Mouse (Mus musculus): Measurements from ENCODE around the gene Nsun3.

The Nsun3 gene

DNA sequence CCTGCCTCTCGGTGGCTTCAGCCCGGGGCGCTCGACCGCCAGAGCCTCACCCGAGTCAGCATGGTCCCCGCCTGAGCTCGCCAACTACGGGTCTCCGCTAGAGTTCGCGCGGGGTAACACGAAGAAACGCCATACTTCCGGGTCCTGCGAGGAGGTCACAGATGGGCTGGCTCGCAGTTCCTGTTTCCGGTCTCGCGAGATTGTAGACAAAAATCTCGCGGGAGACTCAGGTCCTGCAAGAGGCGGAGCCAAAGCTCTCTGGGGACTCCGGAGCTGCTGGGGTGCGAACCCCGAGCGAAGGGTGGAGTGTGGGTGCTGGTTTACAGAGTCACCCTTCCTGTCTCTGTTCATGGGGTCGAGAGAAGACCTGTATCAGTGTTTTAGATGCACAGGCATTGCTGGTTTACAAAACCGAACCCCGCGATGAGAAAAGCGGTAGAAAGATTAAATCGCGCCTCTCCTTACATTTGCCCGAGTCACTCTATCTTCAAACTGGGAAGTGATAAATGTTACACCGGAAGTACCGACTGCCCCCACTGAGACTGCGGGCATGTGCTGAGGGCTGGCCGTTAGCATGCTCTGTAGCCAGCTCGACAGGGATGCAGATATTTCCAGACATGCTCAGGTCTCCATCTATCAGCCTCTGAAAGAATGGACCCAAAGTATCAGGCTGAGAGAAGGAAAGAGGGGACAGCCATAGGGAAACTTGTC, at the start of gene Nsun3:
Gene Nsun3, minus strand, starts transcription at position 198 of the 711 bp plus-strand sequence.
- DNase-seq, result peak; percentile 95 to 97

DNA sequence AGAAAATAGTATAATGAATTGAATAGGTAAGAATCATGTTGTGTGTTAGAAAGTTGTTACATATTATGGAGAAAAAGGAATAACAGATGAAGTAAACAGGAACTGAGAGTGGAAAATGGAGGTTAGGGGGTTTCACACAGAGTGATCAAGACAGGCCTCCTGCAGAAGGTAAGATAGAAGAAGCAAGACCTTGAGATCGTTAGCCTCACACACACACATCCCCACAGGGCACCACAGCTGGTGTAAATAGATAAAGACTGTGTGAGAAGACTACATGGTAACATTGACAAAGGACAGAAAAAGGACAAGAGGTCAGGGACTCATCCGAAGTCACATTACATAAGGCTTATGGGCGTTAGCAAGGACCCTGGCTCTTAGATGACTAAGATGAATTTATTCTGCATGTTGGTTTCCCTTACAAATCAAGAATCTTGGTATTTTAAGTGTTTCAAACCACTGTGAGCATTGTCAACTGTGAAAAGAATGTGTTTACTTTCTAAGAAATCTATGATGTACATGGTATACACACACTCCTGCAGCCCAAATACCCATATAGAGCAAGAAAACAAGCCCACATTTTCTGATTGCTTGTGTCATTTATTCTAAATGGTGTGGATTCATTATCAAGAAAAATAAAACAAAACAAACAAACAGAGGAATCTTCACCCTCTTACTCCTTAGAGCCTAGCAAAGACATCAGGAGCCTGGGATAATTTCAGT, 47.6 kb upstream of the Nsun3 start:
- no peak for DNase-seq

DNA sequence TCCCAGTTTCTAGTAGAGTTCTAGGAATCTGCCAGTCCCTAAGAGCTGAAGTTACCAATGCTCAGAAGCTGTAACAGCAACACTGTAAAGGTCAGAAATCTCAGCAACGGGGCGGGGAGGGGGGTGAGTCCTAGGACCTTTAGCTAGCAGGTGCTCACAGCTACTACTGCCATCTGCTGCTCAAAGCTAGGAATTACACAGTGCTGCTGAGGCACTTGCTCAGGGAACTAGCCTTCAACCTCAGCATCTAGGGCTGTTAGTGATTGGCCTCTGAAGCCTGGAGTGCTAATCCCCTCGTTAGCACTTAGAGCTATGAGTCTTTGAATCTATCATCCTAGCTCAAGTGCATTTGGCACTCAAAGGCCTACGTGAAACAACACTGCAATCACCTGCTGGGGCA, 45.9 kb upstream of the Nsun3 start:
- DNase-seq, result peak; percentile 60 to 68

DNA sequence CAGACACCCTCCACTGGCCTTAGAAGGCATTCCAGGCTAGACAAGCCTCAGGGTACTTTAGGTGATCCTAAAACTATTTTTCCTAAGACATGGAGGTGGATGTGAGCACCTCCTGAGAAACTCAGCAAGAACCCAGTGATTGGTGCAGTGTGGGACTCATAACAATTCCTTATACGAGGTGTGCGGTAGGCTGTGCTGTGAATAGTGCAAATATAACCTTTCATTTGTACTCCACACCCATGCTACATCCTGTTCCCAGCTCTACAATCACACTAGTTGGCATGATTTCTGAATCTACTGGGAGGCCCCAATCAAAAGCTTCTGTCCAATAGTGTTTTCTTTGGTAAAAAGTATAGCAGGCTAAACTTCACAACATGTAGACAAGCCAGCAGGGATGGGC, 45.4 kb upstream of the Nsun3 start:
- no peak for DNase-seq

DNA sequence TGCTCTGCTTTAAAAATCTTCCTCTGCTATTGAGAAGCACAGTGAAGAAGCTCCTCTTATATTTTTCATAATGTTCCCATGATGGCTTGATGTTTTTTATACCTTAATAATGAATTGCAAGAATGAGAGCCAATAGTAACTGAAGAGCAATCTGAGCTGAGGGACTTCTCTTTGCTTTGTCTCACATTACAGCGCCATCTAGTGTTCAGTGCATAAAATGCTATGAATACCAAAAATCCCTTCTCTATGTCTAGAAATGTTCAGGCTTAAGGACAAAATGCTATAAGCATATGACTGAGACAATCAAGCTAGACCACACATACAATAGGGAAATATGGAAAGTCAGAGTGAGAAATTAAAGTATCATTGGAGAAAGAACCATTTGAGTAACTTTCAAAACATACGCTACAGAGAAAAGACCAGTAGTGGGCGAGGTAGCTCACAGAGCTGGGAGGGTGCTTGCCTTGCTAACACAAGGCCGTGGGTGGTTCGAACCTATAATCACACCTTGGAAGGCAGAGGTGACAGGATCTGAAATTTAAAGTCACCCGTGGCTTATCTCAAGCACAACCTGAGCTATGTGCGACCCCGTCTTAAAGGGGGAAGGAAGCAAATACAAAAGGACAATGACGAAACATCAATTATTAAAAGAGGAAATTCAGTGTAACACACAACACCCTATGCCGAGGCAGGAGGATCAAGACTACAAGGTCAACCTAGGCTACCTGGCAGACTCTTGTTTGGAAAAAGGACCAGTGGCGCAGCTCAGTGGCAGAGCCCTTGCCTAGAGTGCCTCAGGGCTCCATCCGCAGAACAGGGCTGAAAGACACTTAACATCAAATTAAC, 39.8 kb upstream of the Nsun3 start:
- DNase-seq, result peak in 1 of 2 experiments; percentile 24

DNA sequence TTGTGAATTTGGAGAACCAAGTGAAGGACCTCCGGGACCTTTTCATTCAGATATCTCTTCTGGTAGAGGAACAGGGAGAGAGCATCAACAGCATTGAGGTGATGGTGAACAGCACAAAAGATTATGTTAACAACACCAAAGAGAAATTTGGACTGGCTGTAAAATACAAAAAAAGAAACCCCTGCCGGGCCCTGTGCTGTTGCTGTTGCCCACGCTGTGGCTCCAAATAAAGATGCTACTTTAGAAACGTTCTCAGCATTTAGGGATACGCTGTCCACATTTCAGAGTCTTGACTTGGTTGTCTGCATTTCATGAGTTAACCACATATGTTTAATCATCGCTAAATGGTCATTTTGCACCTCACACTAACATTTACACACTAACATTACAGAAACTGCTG, 35.9 kb upstream of the Nsun3 start:
- DNase-seq, result no peak

DNA sequence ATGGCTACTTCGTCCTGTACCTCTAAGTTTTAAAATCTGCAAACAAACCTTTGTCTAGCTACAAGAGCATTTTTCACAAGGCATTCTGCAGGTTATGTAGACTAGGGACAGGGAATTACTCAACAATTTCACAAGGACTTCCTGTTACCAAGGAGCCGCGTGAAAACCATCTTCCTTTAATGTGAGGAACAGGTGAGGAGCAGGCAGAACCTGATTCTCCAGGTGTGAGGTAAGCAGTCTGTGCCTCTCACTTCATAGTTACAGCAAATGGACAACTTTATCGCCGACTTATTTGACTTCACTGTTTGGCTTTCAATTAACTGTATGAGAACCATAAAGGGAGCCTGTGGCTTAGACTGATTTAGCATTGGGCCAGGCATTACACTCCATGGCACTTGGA, 27.9 kb upstream of the Nsun3 start, which contains the start of gene Stx19:
Gene Stx19, plus strand, starts transcription at position 186 of the 400 bp plus-strand sequence.
- no peak for DNase-seq

DNA sequence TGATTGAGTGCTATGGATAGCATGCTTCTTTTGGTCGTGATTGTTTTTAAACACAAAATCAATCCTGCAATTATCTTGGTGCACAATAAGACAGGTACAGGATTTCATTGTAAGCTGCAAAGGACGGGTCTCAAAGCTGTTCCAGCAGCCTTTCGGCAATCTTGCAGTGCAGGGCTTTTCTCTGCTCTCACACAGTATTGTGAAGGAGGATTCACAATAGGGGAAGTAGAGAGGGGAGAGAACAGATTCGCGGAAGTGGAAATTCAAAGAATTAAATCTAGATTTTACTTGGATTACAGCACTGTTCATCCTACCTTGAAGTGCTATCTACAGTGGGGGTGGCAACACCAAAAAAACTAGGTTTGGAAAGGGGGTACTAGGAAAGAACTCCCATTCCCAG, 27.2 kb upstream of the Nsun3 start:
- DNase-seq, result no peak

DNA sequence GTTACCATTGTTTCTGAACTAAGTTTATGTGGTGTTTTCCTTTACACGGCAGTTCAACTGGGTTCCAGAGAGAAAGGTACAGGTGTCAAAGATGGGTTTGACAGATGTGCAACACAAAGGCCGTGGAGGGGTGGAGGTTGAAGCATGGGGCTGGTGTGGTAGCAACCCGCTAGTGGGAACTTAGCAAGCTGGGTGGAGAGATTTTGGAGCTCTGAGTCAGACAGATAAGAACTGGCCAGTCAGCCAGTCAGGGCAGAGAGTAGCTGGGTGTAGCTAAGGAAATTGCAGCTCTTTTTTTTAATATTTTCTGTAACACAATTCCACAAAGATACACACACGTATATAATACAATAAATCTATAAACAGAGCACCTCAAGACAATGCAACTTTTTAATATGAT, 24.2 kb upstream of the Nsun3 start:
- no peak for DNase-seq

DNA sequence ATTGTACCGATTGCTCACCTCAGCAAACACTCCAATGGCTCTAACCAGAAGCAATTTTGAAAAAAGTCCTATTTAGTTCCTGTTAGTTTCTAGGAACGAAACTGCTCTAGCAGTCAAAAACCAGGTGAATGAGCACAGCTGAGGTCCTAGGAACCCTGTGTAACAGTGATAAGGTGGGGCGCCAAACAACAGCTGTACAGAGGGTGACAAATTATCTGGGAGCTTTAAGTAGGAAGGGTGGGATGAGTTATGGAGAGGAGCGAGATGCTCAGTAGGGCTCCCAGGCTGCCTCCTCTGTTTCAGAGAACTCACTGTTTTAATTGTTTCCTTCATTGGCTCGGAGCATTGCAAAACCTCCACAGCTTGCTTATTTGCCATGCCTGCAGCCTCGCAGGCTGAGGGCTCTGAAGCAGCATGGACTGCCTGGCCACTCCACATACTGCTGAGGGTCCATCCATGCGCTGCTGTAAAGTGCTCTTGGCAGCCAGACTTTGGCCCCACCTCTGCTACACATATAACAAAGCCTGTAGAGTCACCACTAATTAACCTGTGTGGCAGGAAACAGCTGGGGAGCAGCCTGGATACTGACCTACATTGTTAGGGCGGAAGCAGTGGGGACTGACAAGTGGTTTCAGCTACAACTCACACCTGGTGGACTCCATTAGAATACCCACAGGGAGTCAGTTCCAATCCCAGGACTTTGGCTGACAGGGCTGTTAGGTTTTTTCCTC, 20.8 kb upstream of the Nsun3 start:
- no peak for DNase-seq

DNA sequence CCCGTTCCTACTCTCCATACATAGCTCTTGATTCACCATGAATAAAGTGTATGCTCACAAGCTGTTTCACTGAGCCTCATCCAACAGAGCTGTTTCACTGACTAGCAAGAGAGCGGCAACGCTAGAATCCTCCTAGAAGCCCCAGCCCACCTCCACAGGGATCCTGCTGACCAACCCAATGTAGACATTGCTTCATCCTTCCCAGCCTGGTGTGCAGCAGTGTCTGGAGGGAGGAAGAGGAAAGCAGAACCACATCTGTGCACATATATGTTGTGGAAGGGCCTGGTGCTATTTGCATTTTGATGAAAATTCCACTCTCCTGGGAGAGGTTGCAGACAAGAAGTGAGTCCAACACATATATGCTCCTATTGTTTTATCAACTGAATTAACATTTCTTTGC, 18.0 kb upstream of the Nsun3 start:
- no peak for DNase-seq

DNA sequence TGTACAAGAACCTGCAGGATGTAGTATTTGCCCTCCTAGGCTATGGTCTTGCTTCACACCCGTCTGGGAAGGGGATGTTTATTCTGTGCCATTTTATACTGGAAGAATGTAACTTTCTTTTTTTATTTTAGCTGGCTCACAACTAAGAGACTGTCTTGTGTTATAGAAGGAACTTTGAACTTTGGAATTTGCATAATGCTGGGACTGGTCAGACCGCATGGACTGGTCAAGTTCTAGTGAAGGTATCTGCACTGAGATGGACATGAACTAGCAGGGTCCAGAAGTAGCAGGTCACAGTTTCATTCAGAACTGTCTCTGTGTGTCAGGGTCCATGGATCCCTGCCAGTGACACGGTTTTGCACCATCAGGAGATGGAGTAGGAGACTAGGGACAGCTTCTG, 13.2 kb upstream of the Nsun3 start:
- peak in 1 of 2 experiments; percentile 39 for DNase-seq

DNA sequence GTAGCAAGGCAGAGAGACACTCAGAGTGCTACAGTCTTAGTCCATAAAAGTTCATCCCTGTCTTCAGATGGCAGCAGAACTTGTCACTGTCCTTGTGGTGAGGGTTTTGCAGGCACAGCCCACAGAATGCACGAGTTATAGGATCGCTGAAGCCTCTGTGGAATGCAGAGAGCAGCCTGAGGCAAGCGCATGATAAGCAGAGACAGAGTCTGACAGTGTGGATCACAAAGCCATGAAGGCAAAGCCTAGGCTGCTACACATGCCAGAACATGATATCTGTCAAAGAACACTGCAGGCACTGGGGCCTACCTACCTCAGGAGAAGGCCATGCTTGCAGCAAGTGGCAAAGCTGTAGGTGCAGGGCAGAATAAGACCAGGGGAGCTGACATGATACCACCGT, 12.8 kb upstream of the Nsun3 start:
- DNase-seq, result no peak

DNA sequence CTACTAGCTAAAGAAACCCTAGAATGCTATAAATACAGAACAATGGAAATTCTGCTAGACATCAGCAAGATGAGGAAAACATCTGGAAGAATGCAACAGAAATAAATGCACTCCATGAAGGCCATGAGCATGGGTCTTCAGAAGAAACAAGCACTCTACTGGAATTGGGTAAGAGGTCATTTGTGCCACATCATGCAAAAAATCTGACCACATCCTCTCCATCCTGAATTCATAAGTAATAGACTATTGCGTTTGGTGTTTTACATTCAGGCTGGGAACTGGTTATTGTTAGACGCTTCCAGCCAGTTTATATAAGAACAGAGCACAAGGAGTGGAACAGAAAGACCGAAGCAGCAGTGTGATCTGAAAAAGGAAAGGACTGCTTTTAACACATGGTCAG, 12.2 kb upstream of the Nsun3 start:
- no peak for DNase-seq

DNA sequence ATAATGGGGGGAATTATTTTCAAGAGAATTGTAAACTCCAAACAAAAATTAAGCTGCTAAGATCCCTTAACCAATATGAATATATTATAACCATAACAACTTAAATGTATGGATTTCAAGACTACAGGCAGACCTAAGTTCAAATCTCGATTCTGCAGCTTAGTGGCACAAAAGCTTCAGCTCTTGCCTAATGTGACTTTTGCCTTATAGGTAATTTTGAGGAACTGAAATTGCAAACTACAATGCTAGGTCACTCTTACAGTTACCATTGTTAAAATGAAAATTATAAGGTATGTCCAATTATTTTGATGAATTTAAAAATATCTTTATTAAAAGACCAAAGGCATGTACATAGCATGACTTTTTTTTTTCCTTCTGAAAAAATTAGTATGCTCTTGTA, 10.0 kb upstream of the Nsun3 start:
- DNase-seq, result no peak

DNA sequence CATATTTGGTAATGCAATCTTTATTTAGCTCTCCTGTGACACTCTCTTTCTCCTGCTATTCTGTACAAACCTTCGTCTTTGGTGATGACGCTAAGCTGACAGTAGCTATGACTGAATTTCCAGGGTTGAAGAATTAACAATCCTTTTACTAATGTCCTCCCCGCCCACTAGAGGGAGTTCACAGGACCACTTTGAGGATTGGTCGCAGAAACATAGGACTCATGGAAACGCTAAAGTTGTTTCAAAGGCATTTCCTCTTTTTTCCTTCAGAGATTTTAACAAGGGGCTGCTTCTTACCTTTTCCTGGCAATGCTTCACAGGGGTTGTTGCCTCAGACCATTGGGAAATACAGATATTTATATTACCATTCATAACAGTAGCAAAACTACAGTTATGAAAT, 4.4 kb downstream of the Nsun3 start:
- DNase-seq, result peak in 1 of 2 experiments; percentile 18

DNA sequence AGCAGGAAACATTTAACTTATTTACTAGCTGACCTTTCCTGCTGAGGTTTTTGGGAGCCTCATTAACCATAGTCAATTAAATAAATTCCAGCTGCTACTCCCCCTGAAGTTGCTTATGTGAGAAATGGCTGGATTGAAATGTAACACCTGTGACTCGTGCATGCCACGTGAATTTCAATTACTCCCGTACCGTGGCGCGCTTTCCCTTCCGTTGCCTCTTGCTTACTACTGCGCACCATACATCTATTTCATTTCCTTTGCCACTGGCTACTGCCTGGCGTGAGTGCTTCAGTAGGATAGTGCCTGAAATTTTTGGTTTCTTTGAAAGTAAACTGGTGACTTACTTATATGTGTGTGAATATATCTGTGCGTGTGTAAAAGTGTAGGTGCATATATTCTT, 8.3 kb downstream of the Nsun3 start:
- no peak for DNase-seq

DNA sequence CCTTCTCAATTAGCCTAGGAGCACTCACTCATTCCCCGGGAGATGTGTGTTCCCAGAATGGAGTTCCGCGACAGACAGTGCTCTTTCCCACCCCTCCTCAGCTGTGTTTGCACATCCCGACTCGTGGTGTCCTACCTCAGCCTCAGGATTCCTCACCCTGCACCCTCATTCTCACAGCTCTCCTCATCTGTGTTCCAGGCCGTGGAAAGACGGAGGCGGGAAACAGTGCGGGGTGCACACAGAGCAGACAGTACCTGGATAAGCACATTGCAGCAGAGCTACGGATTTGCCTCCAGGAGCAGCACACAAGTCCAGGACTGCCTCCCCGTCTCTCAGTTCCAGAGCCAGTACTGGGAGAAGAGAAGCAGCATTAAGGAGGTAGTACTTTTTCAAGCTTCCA, 10.6 kb downstream of the Nsun3 start:
- DNase-seq, result no peak

DNA sequence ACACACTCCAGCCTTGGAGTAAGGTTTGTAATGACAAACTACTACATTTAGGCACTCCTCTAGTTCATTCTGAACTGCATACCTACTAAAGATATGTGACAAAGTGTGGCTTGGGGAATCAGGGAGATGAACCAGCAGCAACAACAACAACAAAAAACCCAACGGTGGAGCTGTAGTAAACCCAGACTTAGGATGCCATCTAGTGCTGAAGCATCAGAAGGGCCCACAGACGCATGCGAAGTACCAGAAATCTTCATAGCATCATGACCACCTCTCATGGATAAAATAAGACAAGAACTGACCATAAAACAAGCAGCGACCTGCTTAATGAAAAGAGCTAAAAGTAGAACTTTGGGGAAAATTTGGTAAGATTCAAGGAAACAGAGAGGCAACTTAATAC, 13.2 kb downstream of the Nsun3 start:
- DNase-seq, result no peak

DNA sequence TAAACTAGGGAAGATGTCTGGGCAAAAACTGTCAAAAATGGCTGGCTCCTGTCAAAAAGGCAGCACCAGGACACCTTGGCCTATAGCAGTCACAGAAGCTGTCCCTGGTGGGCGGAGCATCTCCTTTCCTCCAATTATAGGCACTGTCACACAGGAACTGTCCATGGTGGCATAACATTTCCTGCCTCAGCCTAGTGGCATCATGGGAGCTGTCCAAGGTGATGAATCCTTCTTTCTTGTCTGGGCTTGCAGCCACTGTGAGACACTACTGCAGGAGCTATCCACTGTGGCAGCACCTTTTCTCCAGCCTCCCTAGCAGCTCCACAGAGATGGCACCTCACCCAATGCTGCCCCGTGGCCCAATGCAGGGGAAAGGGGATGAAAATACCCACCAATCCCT, 28.3 kb downstream of the Nsun3 start:
- peak in 1 of 2 experiments; percentile 4 for DNase-seq

DNA sequence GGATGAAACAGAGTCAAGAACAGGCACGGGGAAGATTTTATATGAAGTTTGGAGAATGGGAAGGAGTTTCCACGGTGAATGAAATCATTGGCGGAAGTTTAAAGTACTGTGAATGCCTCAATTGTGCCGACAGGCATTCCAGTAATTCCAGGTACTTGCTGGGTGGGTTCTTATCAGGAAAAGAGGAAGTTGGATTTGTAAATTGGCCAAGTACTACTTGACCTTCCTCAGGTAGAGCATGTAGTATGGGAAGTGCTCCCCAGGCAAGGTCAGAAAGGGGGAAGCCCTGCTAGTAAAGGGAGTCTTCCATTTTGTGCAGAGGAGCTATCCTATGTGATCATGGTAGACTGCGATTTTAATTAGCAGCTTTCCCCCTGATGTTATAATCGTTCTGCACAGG, 31.3 kb downstream of the Nsun3 start:
- DNase-seq, result no peak

DNA sequence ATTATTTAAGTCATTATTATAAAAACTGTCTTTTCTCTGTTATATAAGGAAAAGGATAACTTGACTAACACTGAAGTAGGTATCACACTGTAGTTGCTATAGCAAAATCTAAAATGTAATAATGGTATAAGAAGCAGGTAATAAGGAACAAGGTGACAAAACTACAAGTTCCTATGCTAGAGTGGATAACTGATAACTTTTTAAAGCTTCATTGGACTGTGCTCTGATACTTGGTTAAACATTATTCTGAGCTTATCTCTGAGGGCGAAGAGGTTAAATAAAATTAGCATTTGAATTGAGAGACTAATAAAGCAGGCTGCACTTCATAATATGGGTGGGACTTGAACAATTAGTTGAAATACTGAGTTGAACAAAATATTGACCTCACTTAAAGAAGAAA, 33.0 kb downstream of the Nsun3 start:
- no peak for DNase-seq

DNA sequence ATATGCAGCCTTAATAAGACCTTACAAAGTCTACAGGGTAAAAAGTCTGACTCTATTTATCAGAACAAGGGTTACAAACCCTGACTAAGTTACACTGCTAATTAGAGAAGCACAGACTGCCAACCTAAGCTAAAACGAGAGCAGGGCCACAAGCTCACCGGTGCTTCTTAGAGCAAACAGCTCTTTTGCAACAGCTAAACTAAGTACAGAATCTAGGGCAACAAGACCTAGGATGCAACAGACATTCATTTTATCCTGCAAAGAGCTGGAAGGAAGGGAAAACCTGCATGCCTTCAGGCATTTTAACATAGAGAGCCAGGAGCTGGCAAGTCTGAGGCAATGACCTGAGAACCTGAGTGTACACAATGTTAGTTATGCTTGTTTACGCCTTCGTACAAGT, 33.5 kb downstream of the Nsun3 start:
- DNase-seq, result no peak
